Mouse (Mus musculus): ENCODE data around the gene Cpne6. TPM values are rescaled to one million over a fixed set of nuclear protein-coding genes. Genes with fewer than 3 reads are reported as not detected.

Gene Cpne6
- total and polyA plus RNA-seq, 3 experiments, result 0.13 TPM; not detected in 2

DNA sequence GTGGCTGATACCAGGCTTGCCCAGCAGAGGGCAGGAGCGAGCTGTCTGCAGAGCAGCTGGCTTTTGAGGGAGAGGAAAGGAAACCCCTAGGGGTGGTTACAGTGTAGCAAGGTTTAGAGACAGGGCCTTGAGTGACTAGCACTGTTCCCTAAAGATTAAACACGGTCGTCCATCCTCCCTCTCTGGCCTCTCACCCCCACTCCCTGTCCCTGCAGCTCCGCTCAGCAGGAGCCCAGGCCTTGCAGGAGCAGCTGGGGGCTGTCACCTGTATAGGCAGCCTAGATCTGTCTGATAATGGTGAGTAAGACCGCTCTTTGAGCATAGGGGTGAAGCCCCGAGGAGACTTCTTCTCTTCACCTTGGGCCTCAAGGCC is 12.8 kb upstream of the Cpne6 start:
- peak; percentile 88 for DNase-seq

DNA sequence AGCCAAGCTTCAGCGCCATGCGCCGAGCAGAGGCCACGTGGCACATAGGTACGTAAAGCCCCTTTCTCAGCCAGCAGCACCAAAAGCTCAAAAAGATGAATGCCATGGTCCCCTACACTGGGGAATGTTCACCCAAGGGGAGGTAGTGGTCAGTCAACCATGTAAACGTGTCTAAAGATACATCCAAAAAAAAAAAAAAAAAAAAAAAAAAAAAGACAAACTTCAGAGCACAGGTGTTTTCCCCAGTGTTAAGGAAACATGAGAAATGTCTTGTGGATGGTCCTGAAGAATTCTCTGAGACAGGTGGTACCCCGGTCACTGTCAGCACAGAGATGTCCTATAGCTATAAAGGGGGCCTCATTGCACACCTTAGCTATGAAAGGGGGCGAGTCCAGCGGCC is 4.6 kb upstream of the Cpne6 start:
- DNase-seq, result no peak

DNA sequence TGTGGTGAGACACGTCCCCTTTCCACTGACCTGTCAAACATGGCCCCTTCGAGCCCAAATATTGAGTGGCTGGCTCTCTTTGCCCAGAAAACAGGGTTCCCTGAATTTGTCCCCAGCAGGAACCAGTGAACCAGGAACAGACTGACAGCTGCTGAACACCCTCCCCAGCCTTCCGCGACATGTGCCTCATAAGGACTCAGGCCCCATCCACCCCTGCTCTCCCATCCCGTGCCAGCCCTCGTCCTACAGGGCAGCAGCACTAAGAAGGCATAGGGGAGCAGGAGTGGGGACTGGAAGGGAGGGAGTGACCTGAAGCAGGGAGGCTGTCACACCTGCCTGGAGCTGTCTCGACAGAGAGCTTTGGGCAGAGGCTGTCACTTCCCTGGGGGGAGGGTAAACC is 2.4 kb upstream of the Cpne6 start:
- no peak for DNase-seq

DNA sequence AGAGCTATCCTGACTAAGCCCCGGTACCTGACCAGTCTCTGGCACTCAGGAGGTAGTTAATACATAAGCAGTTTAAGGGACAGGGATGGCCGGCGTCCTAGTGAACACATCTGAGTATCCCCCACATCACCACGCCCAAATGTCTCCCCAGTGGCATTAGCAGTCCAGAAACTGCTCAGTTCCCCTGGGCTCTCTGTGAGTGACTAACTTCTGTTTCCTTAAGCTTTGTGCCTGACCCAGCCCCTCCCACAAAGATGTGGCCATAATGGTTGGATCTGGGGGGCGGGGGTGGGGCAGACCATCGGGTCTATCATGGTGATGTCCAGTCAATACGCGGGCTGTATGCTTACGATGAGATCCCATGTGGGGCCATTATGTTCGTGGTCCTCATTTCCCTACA is 705 bp upstream of the Cpne6 start:
- no peak for DNase-seq

DNA sequence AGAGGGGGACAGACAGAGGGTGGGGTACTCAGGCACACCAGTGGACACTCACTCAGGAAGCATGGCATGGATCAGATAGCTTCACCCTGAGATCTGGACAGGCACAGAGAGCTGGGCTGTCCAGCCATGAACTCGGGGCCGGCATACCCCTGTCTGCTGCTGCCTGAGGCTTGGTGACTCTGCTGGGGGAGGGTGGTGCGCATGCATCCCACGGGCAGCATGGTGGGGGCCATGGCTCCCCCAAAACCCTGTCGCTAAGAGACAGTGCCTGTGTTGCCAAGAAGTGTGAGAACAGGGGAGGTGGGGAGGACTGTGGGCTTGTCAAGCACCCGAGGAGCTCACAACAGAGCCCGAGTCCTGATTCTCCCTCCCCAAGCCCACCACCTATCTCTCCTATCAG is 792 bp downstream of the Cpne6 start:
- DNase-seq, result no peak

DNA sequence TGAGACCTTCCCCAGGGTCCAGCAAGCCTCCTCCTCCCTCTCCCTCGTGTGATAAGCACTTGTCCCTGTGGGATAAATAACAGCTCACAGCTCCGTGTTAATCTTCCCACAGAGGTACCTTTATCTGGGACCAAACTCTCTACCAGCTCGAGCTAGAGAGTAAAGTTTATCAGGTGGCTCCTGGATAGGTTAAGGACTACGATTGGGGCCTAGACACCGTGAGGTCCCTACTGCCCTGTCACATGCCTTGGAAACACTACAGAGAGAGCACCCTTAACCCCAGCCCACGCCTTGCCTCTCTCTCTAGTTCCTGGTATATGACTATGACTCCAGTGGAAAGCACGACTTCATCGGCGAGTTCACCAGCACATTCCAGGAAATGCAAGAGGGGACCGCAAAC is 3.7 kb downstream of the Cpne6 start:
- no peak for DNase-seq

DNA sequence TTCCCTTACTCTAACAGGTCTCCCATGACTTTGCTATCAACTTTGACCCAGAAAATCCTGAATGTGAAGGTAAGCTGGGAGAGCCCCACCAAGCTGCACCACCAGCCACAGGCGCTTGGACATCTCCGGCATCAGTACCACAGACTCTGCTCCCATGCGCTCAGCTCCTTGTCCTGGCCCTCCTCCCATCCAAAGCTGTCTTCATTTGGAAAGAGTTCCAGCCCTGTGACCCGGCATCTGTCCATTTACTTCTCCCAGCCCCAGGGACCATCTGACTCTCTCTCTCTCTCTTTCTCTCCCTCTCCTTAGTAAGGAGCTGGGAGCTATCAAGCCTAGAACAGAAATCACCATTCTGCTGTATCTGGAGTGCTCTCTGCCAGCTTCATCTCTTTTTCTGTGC is 5.6 kb downstream of the Cpne6 start:
- DNase-seq, result no peak

DNA sequence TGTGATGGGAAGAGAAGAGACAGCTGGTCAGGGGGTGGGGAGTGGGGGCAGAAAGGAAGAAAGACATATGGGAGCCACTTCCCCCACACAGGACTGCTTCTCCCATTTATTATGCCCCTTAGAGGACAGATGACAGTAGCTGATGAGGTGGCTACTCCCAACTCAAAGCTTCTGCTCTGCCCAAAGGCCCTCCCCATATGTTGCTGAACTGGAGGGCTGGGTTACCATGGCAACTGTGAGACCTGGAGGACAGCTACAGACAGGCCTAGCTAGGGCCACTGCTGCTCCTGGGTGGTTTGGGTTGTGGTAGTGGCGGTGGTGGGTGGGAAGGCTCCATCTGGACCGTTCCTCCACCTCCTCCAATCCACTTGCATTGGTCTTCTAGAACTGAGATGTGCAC is 8.7 kb downstream of the Cpne6 start:
- no peak for DNase-seq

DNA sequence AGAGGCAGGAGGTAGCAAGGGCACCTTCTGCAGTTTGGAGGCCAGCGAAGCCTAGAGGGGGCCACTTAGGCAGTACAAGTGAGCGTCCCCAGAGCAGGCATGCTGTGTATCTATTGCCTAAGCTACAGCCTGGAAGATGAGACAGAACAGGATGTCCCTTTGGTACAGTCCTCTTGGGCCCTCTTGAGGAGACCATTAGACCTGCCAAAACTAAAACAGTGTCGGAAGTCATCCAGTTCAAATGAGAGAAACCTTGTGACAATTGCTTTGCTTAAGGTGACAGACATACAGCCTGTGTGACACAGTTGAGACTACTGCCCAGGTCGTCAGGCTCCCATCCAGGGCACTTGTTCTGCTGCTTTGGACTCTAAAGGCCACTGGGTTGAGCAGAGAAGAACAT is 9.4 kb downstream of the Cpne6 start:
- no peak for DNase-seq

DNA sequence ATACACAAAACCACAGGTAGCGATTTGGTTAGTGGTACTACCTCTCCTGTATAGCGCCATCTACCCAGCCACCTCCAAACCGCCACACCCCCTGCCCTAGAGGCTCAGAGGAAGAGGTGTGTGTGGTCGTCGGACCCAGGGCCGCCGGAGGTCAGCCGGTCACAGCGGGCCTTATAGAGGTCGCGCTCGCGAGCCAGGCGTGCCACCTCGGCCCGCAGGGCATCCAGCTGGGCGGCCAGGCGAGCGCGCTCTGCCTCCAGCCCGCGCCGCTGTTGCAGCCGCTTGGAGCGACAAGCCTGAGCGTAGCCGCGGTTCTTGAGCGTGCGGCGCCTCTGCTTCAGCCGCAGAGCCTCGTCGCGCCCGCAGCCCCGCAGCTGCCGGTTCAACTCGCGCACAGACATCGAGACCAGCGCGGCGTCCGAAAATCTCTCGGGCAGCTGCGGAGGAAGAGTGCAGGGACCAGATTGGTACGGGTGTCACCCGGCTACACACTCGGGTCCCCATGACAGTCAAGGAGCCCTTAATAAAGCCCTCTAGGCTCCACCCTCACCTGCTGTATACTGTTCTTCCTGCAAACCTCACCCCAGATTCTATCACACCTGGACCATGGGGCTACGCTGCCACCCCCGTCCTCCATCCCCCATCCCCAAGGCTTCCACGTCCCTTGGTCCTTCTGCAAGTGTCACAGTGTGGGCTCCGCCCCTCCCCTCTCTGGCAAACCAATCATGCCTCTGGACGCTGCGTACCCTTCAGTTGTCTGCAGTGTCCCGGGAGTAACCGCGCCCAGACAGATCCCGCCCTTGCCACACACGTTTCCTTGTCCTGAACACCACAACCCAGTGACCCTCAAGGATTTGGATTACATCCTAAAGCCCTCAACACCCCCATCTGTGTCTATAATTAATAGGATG is 10.5 kb downstream of the Cpne6 start:
- peak; percentile 37 for DNase-seq

DNA sequence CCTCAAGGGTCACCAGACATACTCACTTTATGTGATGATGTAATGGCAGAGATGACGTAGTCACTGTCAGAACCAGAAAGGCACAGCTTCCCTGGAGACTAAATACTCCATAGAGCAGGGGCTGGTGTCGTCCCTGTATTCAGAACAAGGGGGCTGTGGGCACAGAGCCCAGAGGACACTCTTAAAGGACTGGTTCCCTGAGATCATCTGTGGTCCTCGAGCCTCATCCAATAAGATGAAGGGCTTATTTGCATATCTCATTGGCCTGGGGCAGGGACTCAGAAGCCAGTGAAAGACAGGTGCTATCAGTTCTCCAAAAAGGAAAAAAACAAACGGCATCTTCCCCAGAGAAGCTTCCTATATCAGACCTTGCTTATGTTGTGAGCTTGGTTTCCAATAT is 13.8 kb downstream of the Cpne6 start:
- DNase-seq, result no peak

DNA sequence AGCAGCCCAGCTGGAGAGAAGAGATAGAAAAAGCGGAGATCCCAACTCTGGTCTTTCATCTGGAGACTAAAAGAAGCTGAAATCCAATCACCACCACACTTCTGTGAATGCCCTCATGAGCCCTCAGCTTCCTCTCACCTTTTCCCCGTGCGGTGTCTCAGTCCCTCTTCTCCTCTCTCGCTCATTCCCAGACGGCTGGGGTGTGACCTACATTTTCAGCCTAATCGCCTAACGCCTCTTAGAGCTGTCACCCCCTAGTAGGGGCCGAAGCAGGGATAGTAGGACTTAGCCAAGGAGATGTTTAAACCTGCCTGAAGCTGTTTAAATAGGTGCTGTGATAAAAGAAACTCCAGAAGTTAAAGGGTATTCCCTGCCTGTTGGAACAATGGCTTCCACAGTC is 14.5 kb downstream of the Cpne6 start, which contains the start of gene Nrl:
TSS of gene Nrl (minus strand) at position 197 of the 400 bp plus-strand sequence.
- no peak for DNase-seq

DNA sequence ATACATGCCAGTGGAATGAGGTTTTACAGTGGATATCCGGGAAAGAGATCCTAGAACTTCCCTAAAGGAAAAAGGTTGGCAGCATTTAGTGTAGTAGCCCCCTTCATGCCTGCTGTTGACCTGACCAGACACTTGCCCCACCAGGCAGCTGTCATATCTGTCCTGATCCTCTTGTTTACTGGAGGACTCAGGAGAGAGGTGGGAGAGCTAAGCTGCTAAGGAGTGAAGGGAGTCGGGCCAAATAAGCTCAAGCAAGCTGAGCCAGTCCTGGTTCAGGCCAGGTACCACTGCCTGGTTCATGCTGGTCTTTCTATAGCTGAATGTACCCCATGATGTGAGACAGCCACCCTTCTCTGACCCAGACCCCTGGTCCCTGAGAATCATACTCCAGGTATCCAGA is 16.4 kb downstream of the Cpne6 start:
- DNase-seq, result no peak

DNA sequence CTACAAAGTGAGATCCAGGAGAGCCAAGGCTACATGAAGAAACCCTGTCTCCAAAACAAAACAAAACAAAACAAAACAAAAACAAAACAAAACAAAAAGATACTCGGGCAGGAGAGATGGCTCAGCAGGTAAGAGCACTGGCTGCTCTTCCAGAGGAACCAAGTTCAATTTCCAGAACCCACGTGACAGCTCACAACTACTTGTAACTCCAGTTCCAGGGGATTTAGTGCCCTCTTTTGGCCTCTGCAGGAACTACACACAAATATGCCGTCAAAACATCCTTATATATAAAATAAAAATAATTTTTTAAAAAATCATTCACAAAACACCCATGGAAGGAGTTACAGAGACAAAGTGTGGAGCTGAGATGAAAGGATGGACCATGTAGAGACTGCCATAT is 17.7 kb downstream of the Cpne6 start:
- no peak for DNase-seq

DNA sequence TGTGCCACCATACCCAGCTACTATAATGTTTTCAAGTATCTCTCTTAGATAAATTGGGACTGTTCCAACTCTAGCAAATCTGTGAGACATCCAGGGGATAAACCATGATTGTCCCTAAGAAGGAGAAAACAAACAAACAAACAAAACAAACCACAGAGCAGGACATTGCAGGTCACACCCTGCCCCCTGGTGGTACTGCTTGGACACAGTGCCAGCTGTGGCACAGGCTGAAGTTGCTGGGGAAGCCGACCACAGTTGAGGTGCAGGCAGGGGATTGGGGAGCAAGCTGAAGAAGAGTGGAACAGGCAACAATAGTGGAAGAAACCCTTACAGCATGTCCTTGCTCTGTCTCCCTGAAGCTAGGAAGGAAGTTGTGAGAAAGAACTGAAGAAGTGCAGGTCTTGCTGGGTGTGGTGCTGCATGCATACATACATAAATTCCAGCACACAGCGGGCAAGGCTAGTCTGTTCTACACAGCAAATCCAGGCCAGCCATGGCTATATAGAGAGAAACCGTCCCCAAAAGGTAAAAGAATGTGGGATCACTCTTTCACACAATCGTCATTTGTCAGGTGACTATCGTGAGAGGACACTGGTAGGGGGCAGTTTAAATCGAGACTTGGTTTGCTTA is 26.0 kb downstream of the Cpne6 start:
- peak; percentile 50 for DNase-seq

DNA sequence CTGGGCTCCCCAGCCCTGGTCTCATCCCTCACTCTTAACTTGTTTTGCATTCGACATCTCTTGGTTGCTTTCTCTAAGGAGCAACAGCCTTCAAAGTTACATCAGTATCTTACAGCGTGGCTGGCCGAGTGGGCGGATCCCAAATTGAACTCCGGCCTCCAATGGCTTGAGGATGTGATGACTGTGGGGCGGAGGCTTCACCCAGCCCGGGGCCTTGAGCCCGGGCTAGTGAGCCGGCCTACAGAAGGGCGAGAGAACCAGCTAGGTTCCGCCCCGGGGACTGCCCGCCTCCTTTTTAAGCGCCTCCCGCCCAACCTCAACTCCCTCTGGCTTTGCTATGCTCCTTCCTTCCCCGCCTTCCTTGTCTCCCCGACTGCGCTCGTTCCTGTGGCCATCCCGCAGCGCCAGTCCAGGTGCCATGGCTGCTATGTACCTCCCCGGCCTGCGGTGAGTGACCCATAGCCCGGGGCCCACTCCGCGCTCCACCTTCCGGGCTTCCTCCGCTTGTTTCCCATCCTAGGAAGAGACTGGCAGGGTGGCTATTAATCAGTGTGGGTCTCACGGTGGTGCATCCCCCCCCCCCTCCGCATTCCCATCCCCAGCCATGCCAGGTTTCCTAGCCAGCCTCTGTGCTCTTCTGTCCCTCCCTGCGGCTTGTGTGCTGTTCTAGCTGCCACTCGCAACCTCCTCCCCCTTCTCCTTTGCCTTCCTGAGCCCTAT is 30.0 kb downstream of the Cpne6 start, which contains the start of gene Pck2:
TSS of gene Pck2 (plus strand) at position 200 of the 720 bp plus-strand sequence.
- DNase-seq, result peak; percentile 96

DNA sequence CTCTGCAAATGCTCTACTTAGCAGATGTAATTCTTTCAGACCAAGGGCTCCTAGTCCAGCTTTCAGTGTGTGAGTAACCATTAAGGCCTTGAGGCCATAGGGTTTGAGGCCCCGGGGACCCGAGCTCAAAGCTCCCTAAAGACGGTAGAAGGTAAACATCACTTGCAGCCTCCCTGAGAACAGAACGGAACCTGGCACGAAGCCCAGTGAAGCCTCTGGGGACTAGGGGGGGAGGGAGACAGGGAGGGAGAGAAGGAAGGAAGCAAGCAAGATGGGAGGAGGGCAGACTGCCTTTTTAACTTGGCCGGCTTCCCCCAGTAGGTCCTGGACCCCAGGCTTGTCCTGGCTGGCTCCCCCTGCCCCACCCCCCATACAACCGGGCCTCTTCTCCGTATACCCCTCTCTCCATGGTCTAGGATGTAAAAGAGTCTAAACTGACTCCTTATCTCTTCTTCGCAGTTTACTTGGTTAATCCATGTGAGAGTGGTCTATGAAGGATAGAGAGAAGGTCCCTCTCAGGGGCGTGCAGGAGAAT is 30.6 kb downstream of the Cpne6 start:
- DNase-seq, result peak; percentile 84

DNA sequence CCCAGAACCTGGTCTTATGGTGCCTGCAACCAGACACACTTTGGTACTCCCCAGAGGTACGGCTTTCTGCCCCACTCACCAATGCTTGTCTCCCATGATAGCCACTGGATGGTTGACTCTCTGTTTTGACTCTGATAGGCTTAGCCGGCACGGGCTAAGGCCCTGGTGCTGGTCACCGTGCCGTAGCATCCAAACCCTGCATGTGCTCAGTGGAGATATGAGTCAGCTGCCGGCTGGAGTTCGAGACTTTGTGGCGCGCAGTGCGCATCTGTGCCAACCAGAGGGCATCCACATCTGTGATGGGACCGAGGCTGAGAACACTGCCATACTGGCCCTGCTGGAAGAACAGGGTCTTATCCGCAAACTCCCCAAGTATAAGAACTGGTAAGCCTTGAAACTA is 32.0 kb downstream of the Cpne6 start:
- DNase-seq, result no peak

DNA sequence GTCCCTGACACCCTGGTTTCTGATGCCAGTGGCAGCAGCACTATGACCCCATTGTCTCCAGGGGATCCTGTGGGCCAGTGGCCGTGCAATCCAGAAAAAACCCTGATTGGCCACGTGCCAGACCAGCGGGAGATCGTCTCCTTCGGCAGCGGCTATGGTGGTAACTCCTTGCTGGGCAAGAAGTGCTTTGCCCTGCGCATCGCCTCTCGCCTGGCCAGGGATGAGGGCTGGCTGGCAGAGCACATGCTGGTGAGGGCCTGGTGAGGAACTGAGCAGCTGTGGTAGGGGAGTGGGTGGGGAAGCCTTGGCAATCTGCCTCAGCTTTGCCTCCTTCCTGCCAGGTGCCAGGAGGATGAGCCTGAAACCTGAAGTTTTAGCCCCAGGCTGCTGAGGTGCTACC is 34.1 kb downstream of the Cpne6 start:
- DNase-seq, result no peak

DNA sequence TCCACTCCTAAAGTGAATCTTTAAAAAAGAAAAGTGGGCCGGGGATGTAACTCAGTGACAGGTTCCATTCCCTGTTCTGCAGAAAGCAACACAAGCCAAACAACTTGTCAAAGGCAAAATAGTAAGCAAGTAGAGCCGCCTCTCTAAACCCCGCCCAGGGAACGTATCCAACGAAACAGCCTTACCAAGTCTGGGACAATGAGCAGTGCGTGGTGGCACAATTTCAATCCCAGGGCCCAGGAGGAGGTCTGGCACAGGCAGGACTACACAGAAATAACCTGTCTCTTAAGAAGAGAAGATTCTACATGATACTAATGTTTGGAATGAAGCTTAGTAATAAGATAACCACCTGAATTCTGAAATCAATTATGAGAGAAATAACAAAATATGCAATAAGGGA is 39.9 kb downstream of the Cpne6 start:
- no peak for DNase-seq

DNA sequence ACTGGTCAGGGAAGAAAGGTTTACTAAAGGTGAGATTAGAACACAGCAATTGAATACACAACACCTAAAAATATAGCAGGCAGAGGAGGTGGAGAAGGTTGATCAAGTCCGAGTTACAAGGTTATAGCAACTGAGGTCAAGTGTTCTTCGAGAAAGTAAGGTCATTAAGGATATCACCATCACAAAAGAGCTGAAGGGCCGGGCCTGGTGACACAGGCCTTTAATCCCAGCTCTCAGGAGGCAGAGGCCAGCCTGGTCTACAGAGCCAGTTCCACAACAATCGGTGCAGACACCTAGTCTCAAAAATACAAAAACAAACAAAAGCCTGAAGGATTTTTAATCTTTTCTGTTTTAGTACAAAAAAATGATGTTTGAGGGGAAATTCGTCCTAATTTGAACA is 41.1 kb downstream of the Cpne6 start:
- no peak for DNase-seq

DNA sequence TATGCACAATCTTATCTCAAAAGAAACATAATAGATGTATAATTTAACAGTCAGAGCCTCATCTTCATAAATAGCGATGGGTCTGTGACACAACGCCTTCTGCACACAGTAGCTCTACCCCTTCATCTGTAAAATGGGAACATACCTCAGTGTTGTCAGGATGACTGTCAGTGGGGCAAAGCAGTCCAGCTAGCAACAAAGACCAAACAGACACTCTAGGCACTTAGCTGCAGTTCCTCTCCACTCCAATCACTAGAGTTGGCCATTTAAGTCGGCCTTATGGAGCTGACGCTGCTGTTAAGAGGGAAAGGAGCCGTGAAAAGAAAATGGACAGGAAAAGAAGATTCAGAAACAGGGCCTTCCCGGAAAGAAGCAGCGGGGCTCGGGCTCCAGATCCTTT is 41.5 kb downstream of the Cpne6 start:
- no peak for DNase-seq

DNA sequence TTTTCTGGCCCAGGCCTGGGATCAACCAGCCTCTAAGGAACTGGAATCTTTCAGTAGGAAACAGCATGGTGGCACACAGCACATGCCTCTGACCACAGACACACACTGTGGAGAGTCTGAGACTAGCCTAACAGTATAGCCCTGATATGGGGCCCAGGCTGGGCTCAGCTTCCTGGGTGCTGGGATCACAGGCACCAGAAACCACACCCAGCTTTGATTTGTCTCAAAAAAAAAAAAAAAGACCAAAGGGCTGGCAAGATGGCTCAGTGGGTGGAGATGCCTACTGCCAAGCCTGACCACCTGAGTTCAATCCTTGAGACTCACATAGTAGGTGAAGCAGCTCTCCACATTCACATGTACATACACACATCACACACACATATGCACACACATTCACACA is 44.4 kb downstream of the Cpne6 start:
- no peak for DNase-seq
